Mouse (Mus musculus) skeletal muscle tissue, adult 2 months (tissue): Measurements from ENCODE around the gene Gm28308.

Source experiments
- DNase-seq: peaks from one replicate; pipeline ENCODE4 v3.0.0-alpha.2; 2012; ENCODE audit warnings: low read depth, low spot score

The Gm28308 gene

DNA sequence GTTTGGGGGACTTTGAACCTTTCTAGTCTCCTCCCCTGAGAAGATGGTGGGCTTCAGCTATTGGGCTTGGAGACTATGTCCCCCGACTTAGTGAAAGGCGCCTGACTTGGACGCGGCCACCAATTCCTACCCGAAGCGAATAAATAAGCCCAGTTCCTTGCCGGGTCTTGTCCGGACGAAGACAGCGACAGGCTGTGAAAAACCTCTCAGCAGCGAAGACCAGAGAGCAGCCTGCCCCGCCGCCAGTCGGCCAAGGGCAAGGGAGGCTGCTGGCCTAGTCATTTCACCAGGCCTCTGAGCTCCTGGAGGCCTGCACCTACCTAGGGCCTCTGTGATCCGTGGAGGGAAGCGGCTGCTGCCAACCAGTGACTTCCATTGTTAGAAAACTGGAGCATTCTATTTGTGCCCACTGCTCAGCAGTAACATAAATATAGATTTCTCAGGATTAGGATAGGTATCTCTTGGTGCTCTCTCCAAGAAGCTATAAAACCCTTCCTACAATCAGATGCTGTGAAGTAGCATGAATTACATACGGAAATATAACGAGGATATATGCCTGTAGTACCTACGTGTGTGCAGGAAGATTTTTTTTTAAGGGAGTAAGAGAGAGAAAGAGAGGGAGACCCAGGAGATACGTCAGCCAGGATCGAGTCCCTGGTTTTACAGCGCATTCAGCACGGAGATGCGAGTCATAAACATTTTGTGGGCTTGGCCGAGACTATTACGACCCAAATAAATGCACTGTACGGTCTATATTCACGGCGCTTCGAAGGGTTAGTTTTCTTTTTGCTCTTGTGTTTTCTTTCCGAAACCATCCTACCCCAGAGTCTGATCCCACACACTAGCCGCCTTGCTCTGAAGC lies 7.1 kb upstream of the Gm28308 start:
- no peak for DNase-seq

DNA sequence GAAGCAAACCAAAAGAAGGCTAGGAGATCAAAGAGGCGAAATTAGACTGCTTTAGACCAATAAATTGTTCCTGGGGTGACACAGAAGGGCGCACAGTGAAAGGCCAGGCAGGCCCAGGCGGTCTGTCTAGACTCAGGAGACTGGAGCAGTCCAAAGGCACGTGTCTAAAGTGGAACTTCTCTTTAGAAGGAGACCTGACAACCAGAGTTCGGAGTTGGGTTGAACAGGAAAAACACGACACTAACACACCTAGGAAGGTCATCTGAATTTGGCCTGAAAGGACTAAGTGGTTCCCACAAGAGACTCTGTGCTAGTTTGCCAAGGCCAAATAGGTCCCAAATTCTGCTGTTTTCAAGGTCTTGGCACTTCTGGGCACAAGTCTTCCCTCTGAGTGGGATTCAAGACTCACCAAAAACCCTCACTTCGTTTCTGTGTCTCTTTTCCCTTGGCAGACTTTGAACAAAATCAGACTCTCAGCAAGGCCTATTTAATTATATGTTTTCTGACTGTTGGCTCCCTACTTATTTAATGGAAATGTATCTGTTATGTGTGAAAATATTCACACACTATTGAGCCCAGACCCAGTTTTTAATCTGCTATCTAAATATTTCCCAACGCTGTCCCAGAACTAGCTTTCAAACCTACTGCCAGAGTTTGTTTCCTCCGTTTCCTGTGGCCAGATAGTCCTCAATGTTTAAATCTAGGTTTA lies 6.2 kb upstream of the Gm28308 start:
- no peak for DNase-seq

DNA sequence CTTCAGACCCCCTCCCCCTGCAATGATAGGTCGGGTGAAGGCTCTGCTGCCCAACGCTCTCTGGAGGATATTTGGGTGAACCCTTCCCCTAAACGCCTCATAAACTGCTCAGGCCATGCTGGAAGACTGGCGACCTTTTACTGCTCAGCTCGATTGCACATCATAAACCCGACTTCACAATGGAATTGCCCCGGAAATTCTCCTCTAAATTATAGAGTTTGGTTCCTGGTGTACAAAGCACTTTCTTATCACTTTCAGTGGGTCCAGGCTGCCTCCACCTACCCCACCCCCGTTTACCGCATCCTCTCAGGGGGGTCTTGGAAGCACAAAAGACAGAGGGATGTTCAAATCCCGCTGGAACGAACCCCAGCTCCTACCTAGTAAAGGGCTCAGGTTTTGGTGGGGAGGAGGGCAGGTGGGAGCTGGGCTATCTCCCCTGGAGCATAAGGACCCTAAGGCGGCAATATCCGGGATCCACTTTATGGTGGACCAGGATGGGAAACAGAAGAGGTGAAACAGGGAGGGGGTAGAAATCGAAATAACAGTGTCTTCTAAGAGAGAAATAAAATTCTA lies 5.6 kb upstream of the Gm28308 start:
- DNase-seq = no peak

DNA sequence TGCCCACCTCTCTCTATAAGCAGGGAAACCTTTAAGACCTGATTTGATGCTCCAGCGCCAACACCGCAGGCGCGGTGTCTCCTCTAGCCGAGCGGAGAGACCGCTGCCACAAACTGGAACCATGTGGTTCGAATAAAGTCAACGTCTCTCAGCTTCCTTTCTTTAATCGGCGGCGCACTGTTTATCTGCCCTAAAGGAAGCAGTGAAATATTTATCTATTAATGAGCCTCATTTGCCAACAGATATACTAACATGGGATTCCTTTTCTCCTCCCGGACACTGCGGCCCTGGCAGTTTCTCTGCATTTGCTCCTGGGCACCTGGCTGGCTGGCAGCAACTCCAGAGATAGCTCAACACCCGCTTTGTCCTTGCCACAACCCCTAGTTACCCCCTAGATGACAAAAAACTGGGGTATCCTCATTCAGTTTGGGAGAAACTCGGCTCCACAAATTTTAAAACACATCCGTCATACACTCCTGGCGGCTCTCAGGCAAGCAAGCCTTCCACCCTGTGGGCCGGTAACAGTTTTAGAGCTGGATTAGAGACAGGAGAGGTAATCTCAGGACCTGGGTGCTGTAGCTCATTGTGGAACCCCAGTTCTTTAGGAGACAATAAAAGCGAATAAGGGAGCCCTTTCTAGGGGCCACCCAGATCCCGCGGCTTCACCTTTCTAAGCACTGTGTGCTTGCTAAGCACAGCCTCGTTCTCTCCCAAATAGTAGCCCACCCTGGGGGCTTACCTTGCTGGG lies 4.9 kb upstream of the Gm28308 start:
- DNase-seq = no peak

DNA sequence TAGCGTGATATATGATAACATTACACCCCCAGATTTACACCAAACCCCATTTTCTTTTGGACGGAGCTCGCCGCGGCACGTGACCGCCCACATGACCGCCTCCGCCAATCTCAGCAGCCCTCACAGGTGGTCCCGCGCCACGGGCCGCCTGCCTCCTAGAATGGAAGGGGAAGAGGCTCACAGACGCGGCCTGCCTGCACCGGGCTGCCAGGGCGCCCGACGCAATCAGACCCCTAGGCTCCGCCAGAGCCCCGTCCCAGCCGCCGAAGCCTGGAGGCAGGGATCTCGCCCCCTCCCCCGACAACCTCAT lies 4.3 kb upstream of the Gm28308 start:
- peak; percentile 89 for DNase-seq

- no peak for DNase-seq
These were observed 3.7 kb upstream of the Gm28308 start for GRCm38 (mm10) chr6:52216691-52217458.

DNA sequence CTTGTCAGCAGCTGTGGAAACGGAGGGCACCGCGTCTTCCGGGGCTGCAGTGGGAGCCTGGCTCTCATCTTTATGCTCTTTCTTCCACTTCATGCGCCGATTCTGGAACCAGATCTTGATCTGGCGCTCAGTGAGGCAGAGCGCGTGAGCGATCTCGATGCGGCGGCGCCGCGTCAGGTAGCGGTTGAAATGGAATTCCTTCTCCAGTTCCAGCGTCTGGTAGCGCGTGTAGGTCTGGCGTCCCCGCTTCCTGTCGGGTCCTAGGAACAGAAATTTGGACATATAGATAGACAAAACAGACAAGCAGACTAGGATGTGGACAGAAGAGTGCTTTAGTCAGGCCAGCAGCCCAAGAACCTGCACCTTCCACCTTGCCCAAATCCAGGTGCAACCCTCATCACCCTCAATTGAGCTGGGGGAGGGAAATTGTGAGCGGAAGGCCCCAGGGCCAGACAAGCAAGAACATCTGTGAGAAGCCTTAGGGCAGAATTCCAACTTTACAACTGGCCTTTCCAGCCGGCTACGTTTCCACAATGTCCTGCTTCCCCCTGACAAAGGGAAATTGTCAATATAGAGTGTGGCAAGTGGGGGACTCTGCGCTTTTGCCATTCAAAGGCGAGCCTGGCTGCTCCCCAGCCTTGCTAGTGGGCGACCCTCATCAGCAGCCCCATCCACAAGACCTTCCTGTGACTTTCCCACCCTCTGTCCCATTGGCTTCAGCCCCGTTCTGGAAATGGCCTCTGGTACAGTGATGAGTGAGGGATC lies 2.8 kb upstream of the Gm28308 start:
- no peak for DNase-seq

- DNase-seq = no peak
These were observed 1.9 kb upstream of the Gm28308 start for GRCm38 (mm10) chr6:52215070-52215469.

- DNase-seq = no peak
These were observed 1.1 kb upstream of the Gm28308 start for GRCm38 (mm10) chr6:52214271-52214670.

DNA sequence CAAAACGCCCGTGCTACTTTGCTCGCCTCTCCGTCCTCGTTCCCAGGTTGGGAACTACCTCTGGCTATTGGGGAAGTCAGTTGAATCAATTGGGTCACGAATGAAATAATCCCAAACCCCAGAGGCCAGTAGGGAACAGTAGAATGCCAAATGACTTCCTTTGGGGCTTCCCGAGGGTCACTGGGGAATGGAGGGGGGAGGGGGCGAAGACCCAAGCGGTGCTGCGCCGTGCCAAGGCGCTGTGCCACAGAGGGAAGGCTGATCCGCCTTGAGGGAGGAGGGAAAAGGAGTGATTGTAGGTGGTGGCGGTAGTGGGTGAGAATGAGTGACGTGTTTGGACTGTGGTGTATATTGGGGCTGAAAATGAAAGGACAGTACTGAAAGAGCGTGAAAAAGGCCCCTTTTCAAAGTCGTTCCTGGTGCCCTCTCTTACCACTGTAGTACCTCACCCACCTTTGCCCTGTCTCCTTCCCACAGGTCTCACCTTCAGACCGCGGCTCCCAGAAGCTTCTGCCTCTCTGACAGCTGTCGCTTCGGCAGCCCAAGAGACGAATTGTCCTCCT lies 502 bp downstream of the Gm28308 start:
- no peak for DNase-seq

- DNase-seq = no peak
These were observed 1.2 kb downstream of the Gm28308 start for GRCm38 (mm10) chr6:52211961-52212360.

DNA sequence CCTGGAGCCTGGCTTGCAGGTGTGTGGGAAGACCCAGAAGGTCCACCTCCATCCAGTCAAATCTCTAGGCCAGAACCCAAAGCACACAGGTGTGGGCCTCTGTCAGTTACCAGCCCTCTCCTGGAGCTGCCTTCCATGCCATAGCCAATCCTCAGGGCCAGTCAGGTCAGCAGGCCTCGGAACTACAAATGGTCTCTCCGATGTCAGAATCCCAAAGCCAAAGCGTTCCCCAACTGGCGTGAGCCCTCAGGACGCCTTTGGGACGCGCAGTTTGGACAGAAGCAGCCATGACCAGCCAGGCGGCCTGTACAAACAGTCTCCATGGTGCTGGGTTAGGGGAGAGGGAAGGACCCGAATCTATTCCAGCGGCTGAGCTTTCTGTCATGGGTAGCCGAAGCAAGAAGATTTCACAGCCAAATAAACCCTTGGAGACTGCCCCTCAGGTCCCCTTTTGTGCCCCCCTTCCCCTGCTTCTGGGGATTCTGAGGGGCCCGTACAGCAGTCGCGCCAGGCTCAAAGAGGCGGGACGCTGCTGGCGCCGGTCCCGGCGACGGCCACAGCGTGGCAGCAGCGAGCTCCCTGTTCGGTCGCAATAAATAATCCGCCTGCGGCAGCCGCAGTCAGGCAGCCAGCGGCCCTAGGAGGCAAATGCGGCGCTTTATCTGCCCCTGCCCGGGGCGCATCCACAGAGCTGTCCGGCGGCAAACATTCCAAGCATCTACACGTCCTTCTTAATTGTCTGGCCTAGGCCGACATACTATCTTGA lies 1.8 kb downstream of the Gm28308 start:
- DNase-seq = peak; percentile 77

- no peak for DNase-seq
These were observed 3.5 kb downstream of the Gm28308 start for GRCm38 (mm10) chr6:52209685-52210046.

DNA sequence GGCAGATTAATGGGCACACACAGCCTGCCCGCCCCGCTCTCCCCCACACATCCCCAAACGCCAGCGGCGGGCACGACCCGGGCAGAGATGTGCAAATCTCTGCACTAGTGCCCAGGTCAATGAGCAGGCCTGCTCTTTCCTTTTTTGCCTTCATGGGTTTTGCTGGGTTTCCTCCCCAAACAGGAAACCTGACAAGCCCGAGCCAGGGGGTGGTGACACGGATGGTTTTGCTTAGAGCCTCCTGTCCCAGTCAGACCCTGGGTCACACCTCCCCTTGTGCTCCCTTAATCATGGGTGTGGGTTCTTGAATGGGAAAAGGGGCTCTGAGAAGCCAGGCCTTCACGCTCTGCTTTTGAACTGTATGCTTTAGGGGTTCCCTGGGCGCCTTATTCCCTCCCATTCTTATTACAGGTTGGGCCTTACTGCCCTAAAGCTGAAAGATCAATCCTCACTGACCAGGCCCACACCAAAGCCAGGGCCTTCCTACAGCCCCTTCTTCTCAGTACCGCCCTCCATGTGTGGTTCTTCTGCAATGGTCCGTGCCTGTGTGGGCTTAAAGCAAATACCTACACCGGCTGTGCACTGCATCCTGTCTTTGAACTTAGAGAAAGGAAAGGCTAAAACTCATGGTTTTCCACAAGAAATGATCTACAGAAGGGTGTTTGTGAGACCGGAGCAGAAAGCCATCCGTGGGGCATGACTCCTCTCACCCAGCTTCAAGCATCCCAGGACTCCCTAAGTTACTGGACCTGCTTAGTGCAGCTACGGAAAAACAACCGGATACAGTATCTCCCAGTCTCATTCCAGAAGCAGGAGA lies 4.1 kb downstream of the Gm28308 start:
- no peak for DNase-seq

- no peak for DNase-seq
These were observed 4.9 kb downstream of the Gm28308 start, which contains the start of gene Hoxa6 for GRCm38 (mm10) chr6:52208072-52208867. TSS of gene Hoxa6 (minus strand) at chr6:52208722.

DNA sequence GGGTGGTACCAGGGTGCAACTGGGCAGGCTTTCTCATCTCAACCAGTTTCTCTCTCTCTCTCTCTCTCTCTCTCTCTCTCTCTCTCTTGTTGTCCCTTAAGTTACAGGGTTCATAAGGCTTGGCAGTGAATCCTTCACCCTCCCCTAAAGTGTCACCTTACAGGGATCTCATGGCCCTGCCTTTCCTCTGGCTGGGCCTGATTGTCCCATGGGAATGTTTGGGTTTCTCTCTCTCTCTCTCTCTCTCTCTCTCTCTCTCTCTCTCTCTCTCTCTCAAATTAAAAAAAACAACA lies 5.5 kb downstream of the Gm28308 start:
- DNase-seq = no peak

GRCm38 (mm10) chr6:52206882-52207683 lies 6.1 kb downstream of the Gm28308 start:
- DNase-seq = no peak
